Mouse (Mus musculus) forebrain, embryonic 12.5 days (tissue): ENCODE results near the gene Yars. TPM values are rescaled to one million over a fixed set of nuclear protein-coding genes. Genes with fewer than 3 reads are reported as not detected.
A peak's percentile ranks its signal among the peaks of the same experiment; 100 is the strongest.

Experiments used
- ATAC-seq: fragments of 200-750 bp; cut with Nextera tagmentation; 2 replicates; pipeline ENCODE4 v1.8.0; 2017; ENCODE audit warnings: moderate TSS enrichment; ENCODE audit not compliant: low FRiP score
- H3K27ac ChIP-seq: fragments of 300-500 bp; sonication (generic); 2 replicates; pipeline ENCODE4 v1.5.1; 2016; ENCODE audit warnings: mild to moderate bottlenecking
- H3K27me3 ChIP-seq: fragments of 300-500 bp; sonication (generic); 2 replicates; pipeline ENCODE4 v1.6.1; 2016; ENCODE audit warnings: mild to moderate bottlenecking
- H3K36me3 ChIP-seq: fragments of 300-500 bp; sonication (generic); replicated peaks from 2 replicates; pipeline ENCODE4 v1.6.1; 2016; ENCODE audit warnings: mild to moderate bottlenecking
- H3K4me1 ChIP-seq: fragments of 300-500 bp; sonication (generic); 2 replicates; pipeline ENCODE4 v1.6.1; 2016
- H3K4me2 ChIP-seq: fragments of 300-500 bp; sonication (generic); 2 replicates; pipeline ENCODE4 v1.6.1; 2016; ENCODE audit warnings: mild to moderate bottlenecking, moderate library complexity
- H3K4me3 ChIP-seq: fragments of 300-500 bp; sonication (generic); replicated peaks from 2 replicates; pipeline ENCODE4 v1.5.1; 2016; ENCODE audit warnings: mild to moderate bottlenecking
- H3K9ac ChIP-seq: fragments of 300-500 bp; sonication (generic); 2 replicates; pipeline ENCODE4 v1.6.1; 2016; ENCODE audit warnings: mild to moderate bottlenecking
- H3K9me3 ChIP-seq: fragments of 300-500 bp; sonication (generic); 2 replicates; pipeline ENCODE4 v1.6.1; 2016
- WGBS: fragments of 180-500 bp; shearing (Covaris S2); methylation state at CpG from one replicate; pipeline ENCODE4 v1.1.7; 2016; 5-methylcytosine and 5-hydroxymethylcytosine counted together
- polyA plus RNA-seq: library from polyadenylated mRNA; unstranded; fragments of >200 nt; fragmentation: Nextera tagmentation; extraction: Ambion mirVana; gene quantifications from 2 replicates; pipeline ENCODE4 v1.2.1, GENCODE M21; 2016

Gene Yars
- polyA plus RNA-seq, result 103 TPM in 2 replicates

- H3K27me3 ChIP-seq, result no peaks in the 10 kb centered on the region
- peak within 1 kb of the TSS; percentile 92 for H3K4me2 ChIP-seq
- no peaks in the 10 kb centered on the region for H3K9me3 ChIP-seq
- H3K4me3 ChIP-seq, result peak within 1 kb of the TSS; percentile 90
- peak within 1 kb of the TSS; percentile 91 for H3K27ac ChIP-seq
- peaks cover 7% of the 10 kb centered on the region for H3K36me3 ChIP-seq
- H3K9ac ChIP-seq, result peak within 1 kb of the TSS; percentile 93
- WGBS, result under 1% methylated on average over 53 of the region's 58 CpGs
- peaks cover 25% of the 10 kb centered on the region for H3K4me1 ChIP-seq
- peak; percentile 86 for ATAC-seq
Measured at GRCm38 (mm10) chr4:129189542-129190519, at the start of gene Yars, which contains the start of gene S100pbp. TSS of gene Yars (plus strand) at chr4:129189760. TSS of gene S100pbp (minus strand) at chr4:129189727.

DNA sequence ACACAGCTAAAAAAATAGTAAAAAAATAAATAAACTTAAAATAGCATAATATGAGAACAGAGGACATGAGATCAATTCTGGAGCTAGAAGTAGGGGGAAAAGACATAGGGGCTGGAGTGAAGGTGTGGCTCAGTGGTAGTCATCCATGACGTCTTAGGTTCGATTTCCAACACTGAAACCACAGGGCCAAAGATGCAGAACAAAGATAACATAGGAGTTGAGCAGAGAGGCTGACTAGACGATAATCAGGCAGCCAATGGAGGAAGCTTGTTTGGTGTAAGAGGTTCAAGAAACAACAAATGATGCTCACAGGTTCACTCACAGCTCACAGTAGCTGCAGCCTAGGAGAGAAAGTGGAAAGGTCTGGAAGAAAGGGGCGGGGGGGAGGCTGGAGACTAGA, 48.8 kb upstream of the Yars start:
- no peak overlapping the region for H3K27ac ChIP-seq
- H3K9me3 ChIP-seq, result no peaks in the 10 kb centered on the region
- no peak overlapping the region for H3K4me2 ChIP-seq
- peaks cover 39% of the 10 kb centered on the region for H3K27me3 ChIP-seq
- no peaks in the 10 kb centered on the region for H3K36me3 ChIP-seq
- peaks cover 37% of the 10 kb centered on the region for H3K4me1 ChIP-seq
- no peak overlapping the region for H3K9ac ChIP-seq
- ATAC-seq, result no peak
- no peak overlapping the region for H3K4me3 ChIP-seq
- WGBS, result 81% methylated on average over 4 of the region's 4 CpGs

GRCm38 (mm10) chr4:129141560-129142438, 47.8 kb upstream of the Yars start:
- Histone ChIP-seq H3K9ac (no peak overlapping the region), H3K27ac (no peak overlapping the region), H3K27me3 (peaks cover 30% of the 10 kb centered on the region), H3K4me1 (peaks cover 31% of the 10 kb centered on the region), H3K9me3 (no peaks in the 10 kb centered on the region), H3K36me3 (no peaks in the 10 kb centered on the region), H3K4me2 (no peak overlapping the region), H3K4me3 (no peak overlapping the region)
- ATAC-seq, result no peak
- WGBS, result 83% methylated on average over 17 of the region's 17 CpGs

- Histone ChIP-seq H3K27ac (no peak overlapping the region), H3K4me2 (no peak overlapping the region), H3K4me3 (no peak overlapping the region), H3K36me3 (no peaks in the 10 kb centered on the region), H3K27me3 (peaks cover 22% of the 10 kb centered on the region), H3K4me1 (peaks cover 24% of the 10 kb centered on the region), H3K9me3 (no peaks in the 10 kb centered on the region), H3K9ac (no peak overlapping the region)
- no peak for ATAC-seq
- WGBS, result 91% methylated on average over 11 of the region's 11 CpGs
Measured at GRCm38 (mm10) chr4:129142439-129143045, 47.0 kb upstream of the Yars start.

- Histone ChIP-seq H3K27ac (no peak overlapping the region), H3K9ac (no peak overlapping the region), H3K27me3 (peaks cover 13% of the 10 kb centered on the region; the same call in 1 of the 2 replicates), H3K9me3 (no peaks in the 10 kb centered on the region), H3K4me2 (no peak overlapping the region), H3K4me1 (peaks cover 26% of the 10 kb centered on the region), H3K36me3 (0 out of 2 replicates have a peak, but pooled peaks cover 3% of the 10 kb centered on the region), H3K4me3 (no peak overlapping the region)
- 89% methylated on average over 5 of the region's 5 CpGs for WGBS
- ATAC-seq, result no peak
Measured at GRCm38 (mm10) chr4:129143509-129143908, 46.1 kb upstream of the Yars start.

DNA sequence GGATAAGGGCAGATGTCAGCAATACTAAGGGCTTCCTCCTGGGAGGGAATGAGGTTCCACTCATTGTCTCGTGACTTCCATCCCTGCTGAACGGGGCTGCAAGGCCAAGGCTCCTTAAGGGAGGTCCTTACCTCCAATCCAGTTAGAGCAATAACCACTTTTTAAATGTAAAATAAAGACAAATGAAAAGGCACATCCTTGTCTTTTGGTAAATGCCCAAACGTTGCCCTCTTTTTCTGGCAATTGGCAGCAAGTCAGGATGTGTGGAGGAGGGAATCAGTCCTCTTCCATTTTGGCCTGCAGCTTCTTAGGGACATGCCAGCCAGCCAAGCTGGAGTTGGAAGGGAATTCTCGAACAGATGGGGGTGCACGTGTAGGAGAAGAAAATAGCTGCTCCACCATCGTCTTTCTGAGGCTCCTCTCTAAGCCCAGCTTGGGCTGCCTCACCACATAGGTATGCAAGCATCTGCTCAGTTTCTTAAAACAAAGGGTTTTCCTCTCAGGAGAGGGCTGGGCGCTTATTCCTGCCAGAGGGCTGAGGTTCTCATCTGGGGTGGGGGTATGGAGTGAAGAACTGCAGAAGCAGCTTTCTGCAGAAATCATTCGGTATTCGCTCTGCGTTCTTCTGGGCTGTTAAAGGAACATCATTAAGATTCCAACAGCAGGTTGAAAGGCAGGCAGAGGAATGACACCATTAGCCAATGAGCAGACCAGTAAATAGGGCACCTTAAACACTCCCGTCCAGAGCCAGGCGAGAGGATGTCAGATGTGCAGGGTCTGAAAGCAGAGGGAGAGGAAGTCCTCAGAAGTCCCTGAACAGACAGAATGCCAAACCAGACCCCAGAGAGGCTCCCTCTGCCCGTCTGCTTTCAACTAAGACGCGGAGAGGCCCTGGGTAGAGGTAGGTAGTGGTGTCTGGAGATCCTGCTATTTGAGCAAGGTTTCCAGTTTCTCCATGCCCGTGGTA, 44.9 kb upstream of the Yars start:
- Histone ChIP-seq H3K4me3 (no peak overlapping the region), H3K27ac (peak overlapping the region; percentile 61), H3K36me3 (peaks cover 12% of the 10 kb centered on the region; the same call in 1 of the 2 replicates), H3K27me3 (0 out of 2 replicates have a peak, but pooled peaks cover under 1% of the 10 kb centered on the region), H3K9me3 (no peaks in the 10 kb centered on the region), H3K4me2 (no peak overlapping the region), H3K4me1 (peaks cover 29% of the 10 kb centered on the region), H3K9ac (no peak overlapping the region)
- WGBS, result 55% methylated on average over 16 of the region's 16 CpGs
- peak; percentile 41; the same call in 1 of the 2 replicates for ATAC-seq

DNA sequence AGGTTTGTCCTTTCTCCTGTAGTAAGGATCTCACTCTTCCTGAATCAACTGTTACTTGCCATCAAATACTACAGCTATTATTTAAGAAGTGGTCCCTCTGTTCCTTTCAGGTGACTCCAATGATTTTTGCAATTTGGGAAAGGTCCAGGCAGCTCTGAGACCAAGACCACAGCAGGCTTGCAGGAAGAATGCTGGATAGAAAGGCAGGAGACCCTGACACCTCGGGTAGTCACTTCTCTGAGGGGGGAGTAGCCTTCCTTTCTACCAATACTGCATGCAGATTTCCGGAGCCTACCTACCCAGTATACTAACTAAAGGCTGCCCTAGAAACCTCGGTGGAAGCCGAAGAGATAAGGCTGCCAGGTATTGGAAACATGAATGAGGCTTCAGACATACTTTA, 44.1 kb upstream of the Yars start:
- peaks cover 16% of the 10 kb centered on the region; the same call in 1 of the 2 replicates for H3K36me3 ChIP-seq
- 81% methylated on average over 4 of the region's 4 CpGs for WGBS
- no peak overlapping the region for H3K9ac ChIP-seq
- H3K4me3 ChIP-seq, result no peak overlapping the region
- ATAC-seq, result no peak
- peak overlapping the region; percentile 61; the same call in 1 of the 2 replicates for H3K27ac ChIP-seq
- H3K4me2 ChIP-seq, result no peak overlapping the region
- peaks cover 29% of the 10 kb centered on the region for H3K4me1 ChIP-seq
- no peaks in the 10 kb centered on the region for H3K27me3 ChIP-seq
- H3K9me3 ChIP-seq, result no peaks in the 10 kb centered on the region

DNA sequence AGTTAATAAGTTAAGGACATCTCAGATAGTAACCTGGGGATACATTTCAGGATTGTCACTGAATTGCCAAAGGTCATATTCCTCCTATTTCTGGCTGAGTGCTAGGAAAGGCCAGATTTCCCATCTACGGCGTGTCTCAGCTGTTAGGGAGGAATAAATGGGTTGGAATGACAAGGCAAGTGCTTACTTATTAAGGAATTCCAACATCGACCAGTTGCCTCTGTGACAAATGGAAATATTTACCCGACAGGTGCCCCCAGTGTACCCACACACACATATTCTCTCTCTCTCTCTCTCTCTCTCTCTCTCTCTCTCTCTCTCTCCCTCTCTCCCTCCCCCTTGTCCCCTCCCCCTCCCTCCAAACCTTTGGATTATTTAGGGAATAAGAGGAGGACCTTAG, 43.6 kb upstream of the Yars start:
- no peak overlapping the region for H3K27ac ChIP-seq
- no peak for ATAC-seq
- WGBS, result 85% methylated on average over 4 of the region's 4 CpGs

DNA sequence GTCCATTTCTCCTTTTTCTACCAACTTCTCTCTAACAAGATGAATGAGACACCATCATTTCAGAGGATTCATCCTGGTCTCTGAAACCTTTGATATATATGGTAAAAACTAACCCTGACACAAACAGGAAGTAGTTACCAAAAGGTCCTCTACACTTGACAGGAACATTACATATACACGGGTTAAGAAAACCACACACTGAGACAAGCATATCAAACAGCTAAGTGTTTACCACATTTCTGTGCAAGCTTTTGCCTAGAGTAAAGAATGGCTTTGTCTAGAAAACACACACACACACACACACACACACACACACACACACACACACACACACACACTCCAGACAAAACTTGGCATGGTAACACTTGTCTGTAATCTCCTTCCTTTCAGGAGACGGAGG, 43.2 kb upstream of the Yars start:
- WGBS, result 81% methylated on average over 2 of the region's 2 CpGs
- no peaks in the 10 kb centered on the region for H3K27me3 ChIP-seq
- H3K4me2 ChIP-seq, result no peak overlapping the region
- H3K27ac ChIP-seq, result no peak overlapping the region
- ATAC-seq, result no peak
- peaks cover 29% of the 10 kb centered on the region for H3K4me1 ChIP-seq
- H3K9ac ChIP-seq, result no peak overlapping the region
- no peak overlapping the region for H3K4me3 ChIP-seq
- H3K36me3 ChIP-seq, result peaks cover 24% of the 10 kb centered on the region
- no peaks in the 10 kb centered on the region for H3K9me3 ChIP-seq

More for the DNA sequence above, 43.6 kb upstream of the Yars start:
- Histone ChIP-seq H3K4me2 (no peak overlapping the region), H3K4me1 (peaks cover 29% of the 10 kb centered on the region), H3K9ac (no peak overlapping the region), H3K4me3 (no peak overlapping the region), H3K36me3 (peaks cover 19% of the 10 kb centered on the region), H3K27me3 (no peaks in the 10 kb centered on the region), H3K9me3 (no peaks in the 10 kb centered on the region)

DNA sequence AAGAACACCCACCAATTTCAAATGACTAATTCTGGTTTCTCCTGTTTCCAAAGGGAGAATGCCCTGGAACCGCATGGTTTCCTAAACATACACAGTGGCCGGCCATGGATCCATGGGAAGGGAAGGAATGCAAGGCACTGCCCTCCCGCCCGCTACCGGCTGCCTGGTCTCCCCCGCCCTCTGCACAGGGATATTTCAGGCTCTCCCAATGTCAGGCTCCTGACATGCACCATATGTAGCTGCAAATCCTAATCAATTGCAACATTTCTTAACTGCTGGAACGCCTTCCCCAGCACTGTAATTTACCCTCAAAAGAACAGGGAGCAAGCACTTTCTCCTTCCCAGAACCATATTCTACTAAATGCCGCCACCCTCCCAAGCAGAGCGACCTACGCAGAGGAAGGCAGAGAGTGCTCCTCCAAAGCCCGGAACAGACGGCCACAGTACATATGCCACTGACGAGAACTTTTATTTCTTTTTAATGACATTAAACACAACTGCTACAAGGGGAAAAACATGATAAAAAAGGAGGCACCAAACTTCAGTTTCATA, 41.9 kb upstream of the Yars start:
- Histone ChIP-seq H3K27ac (no peak overlapping the region), H3K4me2 (no peak overlapping the region)
- WGBS, result 90% methylated on average over 13 of the region's 13 CpGs

DNA sequence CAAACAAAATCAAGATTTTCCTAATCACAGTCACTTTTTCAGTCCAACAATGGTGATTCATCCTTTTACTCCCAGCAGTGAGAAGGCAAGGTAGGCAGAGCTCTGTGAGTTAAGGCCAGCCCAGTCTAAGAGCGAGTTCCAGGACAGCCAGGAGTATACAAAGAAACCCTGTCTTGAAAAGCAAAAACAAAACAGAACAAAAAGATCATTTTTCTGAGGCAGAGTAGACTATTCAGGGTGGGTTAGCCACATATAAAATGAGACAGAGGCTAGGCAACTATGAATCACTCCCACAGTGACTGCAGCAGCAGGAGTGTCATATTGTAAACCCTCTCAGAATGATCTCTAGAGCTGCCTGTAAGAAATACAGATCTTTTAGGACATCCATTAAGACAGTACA, 40.2 kb upstream of the Yars start:
- no peaks in the 10 kb centered on the region for H3K27me3 ChIP-seq
- peaks cover 49% of the 10 kb centered on the region for H3K36me3 ChIP-seq
- peaks cover 18% of the 10 kb centered on the region for H3K4me1 ChIP-seq
- no peaks in the 10 kb centered on the region for H3K9me3 ChIP-seq
- no peak overlapping the region for H3K9ac ChIP-seq
- no peak for ATAC-seq
- H3K4me2 ChIP-seq, result no peak overlapping the region
- WGBS, result 65% methylated on average over 1 of the region's 1 CpGs
- no peak overlapping the region for H3K4me3 ChIP-seq
- no peak overlapping the region for H3K27ac ChIP-seq

More for the DNA sequence above, 41.9 kb upstream of the Yars start:
- H3K9ac ChIP-seq, result no peak overlapping the region
- H3K4me1 ChIP-seq, result peaks cover 26% of the 10 kb centered on the region
- no peaks in the 10 kb centered on the region for H3K9me3 ChIP-seq
- no peak overlapping the region for H3K4me3 ChIP-seq
- peaks cover 35% of the 10 kb centered on the region for H3K36me3 ChIP-seq
- ATAC-seq, result no peak
- H3K27me3 ChIP-seq, result no peaks in the 10 kb centered on the region
